Mouse (Mus musculus) splenic B cell, adult 2 months (primary cell): ENCODE results near the gene Pf4.

Experiments used
- DNase-seq: peaks from one replicate; pipeline ENCODE4 v3.0.0-alpha.2; 2011; ENCODE audit warnings: low read depth, low spot score
- H3K27me3 ChIP-seq: 2 replicates; pipeline ENCODE4 v1.6.1; 2012; ENCODE audit warnings: mild to moderate bottlenecking, low read length, moderate library complexity, mixed read lengths; ENCODE audit not compliant: control insufficient read depth, poor library complexity, insufficient read depth, severe bottlenecking
- H3K36me3 ChIP-seq: 2 replicates; pipeline ENCODE4 v1.6.1; 2012; ENCODE audit warnings: mild to moderate bottlenecking, low read length, moderate library complexity, mixed read lengths; ENCODE audit not compliant: control insufficient read depth, poor library complexity, insufficient read depth, severe bottlenecking

Pf4 gene

GRCm38 (mm10) chr5:90771880-90772653 is at the start of gene Pf4:
Pf4 (plus strand) TSS chr5:90772435.
- no peak for DNase-seq
- Histone ChIP-seq H3K27me3 (no peaks in the 10 kb centered on the region), H3K36me3 (no peaks in the 10 kb centered on the region)

- H3K36me3 ChIP-seq, result no peaks in the 10 kb centered on the region
- DNase-seq, result no peak
- H3K27me3 ChIP-seq, result no peaks in the 10 kb centered on the region
These were observed 49.6 kb upstream of the Pf4 start for GRCm38 (mm10) chr5:90722656-90723055.

GRCm38 (mm10) chr5:90728254-90728653 is 44.0 kb upstream of the Pf4 start:
- Histone ChIP-seq H3K36me3 (no peaks in the 10 kb centered on the region), H3K27me3 (no peaks in the 10 kb centered on the region)
- DNase-seq, result no peak

GRCm38 (mm10) chr5:90731480-90731879 is 40.8 kb upstream of the Pf4 start:
- Histone ChIP-seq H3K36me3 (no peaks in the 10 kb centered on the region), H3K27me3 (no peaks in the 10 kb centered on the region)
- no peak for DNase-seq

GRCm38 (mm10) chr5:90742029-90742428 is 30.2 kb upstream of the Pf4 start:
- H3K36me3 ChIP-seq, result no peaks in the 10 kb centered on the region
- peak; percentile 79 for DNase-seq
- no peaks in the 10 kb centered on the region for H3K27me3 ChIP-seq

GRCm38 (mm10) chr5:90753934-90754333 is 18.3 kb upstream of the Pf4 start:
- Histone ChIP-seq H3K27me3 (no peaks in the 10 kb centered on the region), H3K36me3 (no peaks in the 10 kb centered on the region)
- DNase-seq, result no peak

- DNase-seq, result no peak
- Histone ChIP-seq H3K27me3 (no peaks in the 10 kb centered on the region), H3K36me3 (no peaks in the 10 kb centered on the region)
These were observed 14.1 kb upstream of the Pf4 start for GRCm38 (mm10) chr5:90758020-90758605.

GRCm38 (mm10) chr5:90759077-90760065 is 12.9 kb upstream of the Pf4 start, which contains the start of gene Cxcl5:
Cxcl5 (plus strand) TSS chr5:90759360.
- Histone ChIP-seq H3K27me3 (no peaks in the 10 kb centered on the region), H3K36me3 (no peaks in the 10 kb centered on the region)
- no peak for DNase-seq

- H3K36me3 ChIP-seq, result no peaks in the 10 kb centered on the region
- no peaks in the 10 kb centered on the region for H3K27me3 ChIP-seq
- no peak for DNase-seq
These were observed 11.9 kb upstream of the Pf4 start for GRCm38 (mm10) chr5:90760303-90760702.

GRCm38 (mm10) chr5:90760844-90761243 is 11.4 kb upstream of the Pf4 start:
- Histone ChIP-seq H3K27me3 (no peaks in the 10 kb centered on the region), H3K36me3 (no peaks in the 10 kb centered on the region)
- DNase-seq, result no peak

- no peaks in the 10 kb centered on the region for H3K36me3 ChIP-seq
- no peaks in the 10 kb centered on the region for H3K27me3 ChIP-seq
- DNase-seq, result no peak
These were observed 10.4 kb upstream of the Pf4 start for GRCm38 (mm10) chr5:90761834-90762233.

GRCm38 (mm10) chr5:90763912-90764665 is 8.1 kb upstream of the Pf4 start:
- DNase-seq, result no peak
- H3K27me3 ChIP-seq, result no peaks in the 10 kb centered on the region
- H3K36me3 ChIP-seq, result no peaks in the 10 kb centered on the region

GRCm38 (mm10) chr5:90765821-90766606 is 6.2 kb upstream of the Pf4 start:
- no peak for DNase-seq
- no peaks in the 10 kb centered on the region for H3K36me3 ChIP-seq
- no peaks in the 10 kb centered on the region for H3K27me3 ChIP-seq

- no peak for DNase-seq
- no peaks in the 10 kb centered on the region for H3K36me3 ChIP-seq
- H3K27me3 ChIP-seq, result no peaks in the 10 kb centered on the region
These were observed 4.0 kb upstream of the Pf4 start, which contains the start of gene Ppbp for GRCm38 (mm10) chr5:90768218-90768617. Ppbp (plus strand) TSS chr5:90768518.
